Comparison of ENCODE assay signal across 29 mouse cellular contexts in genomic region chr1:81090979-81091378, GRCm38 (mm10). TPM values are rescaled to one million over a fixed set of nuclear protein-coding genes. Genes with fewer than 3 reads are reported as not detected.
DNase-seq lines count a peak whose midpoint lies in the region; ATAC-seq and TF ChIP-seq lines count a peak whose summit lies in the region.
"Had no signal": no experiment of that assay in that cellular context is flagged by ENCODE, and none has a peak within 500 bp of the region (broad histone marks: within the 10 kb centered on the region; RNA-seq: fewer than 3 reads in every experiment).

No protein-coding gene starts in this region.

- no peaks in the 10 kb centered on the region for H3K36me3 ChIP-seq in forebrain, embryonic 15.5 days
- no peaks in the 10 kb centered on the region for H3K36me3 ChIP-seq in forebrain, embryonic 11.5 days (ENCODE audit: control insufficient read depth, insufficient read depth, low read length)
- H3K36me3 ChIP-seq in midbrain, embryonic 15.5 days (replicated peaks): no peaks in the 10 kb centered on the region
- H3K36me3 ChIP-seq: embryonic facial prominence, embryonic 13.5 days; hindbrain, embryonic 10.5 days; intestine, embryonic 15.5 days; liver, embryonic 15.5 days; lung, embryonic 15.5 days; stomach, embryonic 15.5 days had no signal

- H3K27me3 ChIP-seq in forebrain, embryonic 15.5 days: no peaks in the 10 kb centered on the region
- no peaks in the 10 kb centered on the region for H3K27me3 ChIP-seq in forebrain, embryonic 11.5 days (ENCODE audit: control insufficient read depth, insufficient read depth, low read length)
- H3K27me3 ChIP-seq in midbrain, embryonic 15.5 days (replicated peaks): no peaks in the 10 kb centered on the region
- H3K27me3 ChIP-seq: embryonic facial prominence, embryonic 13.5 days; intestine, embryonic 15.5 days; liver, embryonic 15.5 days; lung, embryonic 15.5 days; stomach, embryonic 15.5 days had no signal

- intact Hi-C loops in left cerebral cortex, postnatal 4 days (cut with DNase I): no loop called here

- no peak for TF ChIP-seq POLR2A in brain, embryonic 14.5 days (IDR thresholded peaks at IDR 0.05; ENCODE audit: borderline replicate concordance, extremely low read depth, insufficient read depth, insufficient read length, poor library complexity, severe bottlenecking)

- no peaks in the 10 kb centered on the region for H3K4me1 ChIP-seq in forebrain, embryonic 15.5 days
- H3K4me1 ChIP-seq in forebrain, embryonic 11.5 days (replicated peaks; ENCODE audit: control insufficient read depth, insufficient read depth, low read length): no peaks in the 10 kb centered on the region
- peaks cover 4% of the 10 kb centered on the region; the same call in 1 of the 2 replicates for H3K4me1 ChIP-seq in midbrain, embryonic 15.5 days
- H3K4me1 ChIP-seq: embryonic facial prominence, embryonic 13.5 days; hindbrain, embryonic 10.5 days; intestine, embryonic 15.5 days; liver, embryonic 15.5 days; lung, embryonic 15.5 days; stomach, embryonic 15.5 days had no signal

- H3K4me2 ChIP-seq in forebrain, embryonic 15.5 days (replicated peaks): no peak overlapping the region
- H3K4me2 ChIP-seq in forebrain, embryonic 11.5 days (ENCODE audit: low read depth, low read length, severe bottlenecking): no peak overlapping the region
- H3K4me2 ChIP-seq in midbrain, embryonic 15.5 days: no peak overlapping the region
- H3K4me2 ChIP-seq: embryonic facial prominence, embryonic 13.5 days; intestine, embryonic 15.5 days; liver, embryonic 15.5 days; lung, embryonic 15.5 days; stomach, embryonic 15.5 days had no signal

- no peak overlapping the region for H3K4me3 ChIP-seq in forebrain, embryonic 15.5 days
- no peak overlapping the region for H3K4me3 ChIP-seq in forebrain, embryonic 11.5 days (ENCODE audit: low read depth, low read length)
- H3K4me3 ChIP-seq in midbrain, embryonic 15.5 days: no peak overlapping the region
- H3K4me3 ChIP-seq: embryonic facial prominence, embryonic 13.5 days; erythroblast, embryonic 14.5 days; hindbrain, embryonic 10.5 days; intestine, embryonic 15.5 days; liver, embryonic 15.5 days; lung, embryonic 15.5 days; stomach, embryonic 15.5 days had no signal

- H3K27ac ChIP-seq in forebrain, embryonic 15.5 days (replicated peaks): 0 out of 2 replicates have a peak overlapping the region, but pooled peaks have one; percentile 39
- H3K27ac ChIP-seq in forebrain, embryonic 11.5 days (ENCODE audit: low read depth, low read length): no peak overlapping the region
- H3K27ac ChIP-seq in midbrain, embryonic 15.5 days: 0 out of 2 replicates have a peak overlapping the region, but pooled peaks have one; percentile 39
- H3K27ac ChIP-seq: embryonic facial prominence, embryonic 13.5 days; hindbrain, embryonic 10.5 days; intestine, embryonic 15.5 days; liver, embryonic 15.5 days; lung, embryonic 15.5 days; stomach, embryonic 15.5 days had no signal

- no peak for DNase-seq in forebrain, embryonic 11.5 days (ENCODE audit: low spot score)
- peak; percentile 2 for DNase-seq in left cerebral cortex, postnatal 4 days
- DNase-seq in left cerebral cortex, adult 18-20 months (ENCODE audit: low spot score in 2 of 2): no peak
- peak; percentile 69 for DNase-seq in brain, embryonic 14.5 days (ENCODE audit: low read depth)
- DNase-seq in thymus, postnatal 4 days: no peak
- DNase-seq: adrenal gland, postnatal 36 days; cerebellum, adult 2 months; cerebellum, postnatal 36 days; gastrocnemius, postnatal 14 days; heart, postnatal 14 days; kidney, adult 2 months; kidney, postnatal 10 days; layer of hippocampus, postnatal 36 days; liver; right cerebral cortex, postnatal 25 days had no signal

- no peak for ATAC-seq in forebrain, embryonic 15.5 days (replicated peaks)
- ATAC-seq in forebrain, embryonic 11.5 days (replicated peaks; ENCODE audit: low FRiP score): no peak
- ATAC-seq in midbrain, embryonic 15.5 days (replicated peaks): no peak; the same call in 1 of the 2 replicates
- ATAC-seq: CD4-positive, CD25-positive, alpha-beta regulatory T cell, adult 4 months; hindbrain, embryonic 16.5 days; intestine, embryonic 15.5 days had no signal

- 57% methylated on average over 3 of the region's 3 CpGs for WGBS in forebrain, embryonic 15.5 days
- 64% methylated on average over 3 of the region's 3 CpGs for WGBS in forebrain, embryonic 11.5 days
- WGBS in midbrain, embryonic 15.5 days: 33% methylated on average over 3 of the region's 3 CpGs

- no peaks in the 10 kb centered on the region for H3K9me3 ChIP-seq in forebrain, embryonic 15.5 days
- H3K9me3 ChIP-seq in forebrain, embryonic 11.5 days (ENCODE audit: control insufficient read depth, low read length): no peaks in the 10 kb centered on the region
- H3K9me3 ChIP-seq in midbrain, embryonic 15.5 days: no peaks in the 10 kb centered on the region
- H3K9me3 ChIP-seq: embryonic facial prominence, embryonic 13.5 days; hindbrain, embryonic 10.5 days; intestine, embryonic 15.5 days; liver, embryonic 15.5 days; lung, embryonic 15.5 days; stomach, embryonic 15.5 days had no signal

- H3K9ac ChIP-seq in forebrain, embryonic 15.5 days (replicated peaks): no peak overlapping the region
- no peak overlapping the region for H3K9ac ChIP-seq in forebrain, embryonic 11.5 days (ENCODE audit: low read length)
- no peak overlapping the region for H3K9ac ChIP-seq in midbrain, embryonic 15.5 days
- H3K9ac ChIP-seq: embryonic facial prominence, embryonic 13.5 days; intestine, embryonic 15.5 days; liver, embryonic 15.5 days; lung, embryonic 15.5 days; stomach, embryonic 15.5 days had no signal

- TF ChIP-seq CTCF in brain, embryonic 14.5 days (IDR thresholded peaks at IDR 0.05; ENCODE audit: borderline replicate concordance, extremely low read depth, insufficient read depth, insufficient read length): no peak

RNA-seq across cellular contexts. Expression of gene Nyap2, which starts 14.2 kb away (rescaled TPM):
- 7.8 and 8.6 TPM in 2 replicates for polyA plus RNA-seq in forebrain, embryonic 15.5 days (2015; fragmentation: Nextera tagmentation; extraction: Ambion mirVana)
- 1.1 TPM in 2 replicates for polyA plus RNA-seq in forebrain, embryonic 11.5 days (2014; fragmentation: Nextera tagmentation; extraction: Ambion mirVana)
- total RNA-seq in left cerebral cortex, postnatal 4 days (2021): 10 to 100 TPM; 38.6 to 39.4 TPM
- 10 to 100 TPM; 33.5 to 37.1 TPM for total RNA-seq in left cerebral cortex, adult 18-20 months (2021)
- 6.1 and 13.1 TPM in 2 replicates for polyA plus RNA-seq in brain, embryonic 14.5 days (2012; rRNA removed)
- polyA plus RNA-seq in midbrain, embryonic 15.5 days (2015; fragmentation: Nextera tagmentation; extraction: Ambion mirVana): 12.5 and 12.8 TPM in 2 replicates
- total RNA-seq: granulocyte monocyte progenitor cell, adult 5-6 weeks; heart, postnatal 14 days; megakaryocyte, adult 5-6 weeks had no signal
- polyA plus RNA-seq: CD4-positive, CD25-positive, alpha-beta regulatory T cell, adult 4 months; erythroblast, embryonic 14.5 days; limb, embryonic 11.5 days; liver, embryonic 15.5 days had no signal

Comparison
In these comparisons a context has a peak if more than half of its experiments do, and no peak if none do; other contexts are left out.
1. DNase-seq: peak in left cerebral cortex, postnatal 4 days (single experiment) and brain, embryonic 14.5 days (single experiment); none in forebrain, embryonic 11.5 days (single experiment), left cerebral cortex, adult 18-20 months (0 of 2) and thymus, postnatal 4 days (single experiment).